Mouse (Mus musculus): Measurements from ENCODE around the gene Bspry. TPM values are rescaled to one million over a fixed set of nuclear protein-coding genes. Genes with fewer than 3 reads are reported as not detected.

Gene Bspry
- polyA plus RNA-seq, 1 experiment from 2014 or later, result 43.8 TPM

- 32% methylated on average over 2 of the region's 2 CpGs for WGBS
- ATAC-seq (replicated peaks; ENCODE audit: low FRiP score, low TSS enrichment, low read depth), result no peak
- 0 out of 2 replicates have a peak overlapping the region, but pooled peaks have one; percentile 10 for H3K27ac ChIP-seq (ENCODE audit: low read depth)
- H3K36me3 ChIP-seq (ENCODE audit: control insufficient read depth, insufficient read depth, low read length), result peaks cover 29% of the 10 kb centered on the region
- no peak overlapping the region for H3K4me2 ChIP-seq (ENCODE audit: low read length)
- H3K9me3 ChIP-seq (ENCODE audit: control insufficient read depth, low read length), result no peaks in the 10 kb centered on the region
- DNase-seq (ENCODE audit: low spot score), result no peak
- H3K4me3 ChIP-seq (ENCODE audit: low read depth, low read length), result no peak overlapping the region
- peaks cover 28% of the 10 kb centered on the region for H3K4me1 ChIP-seq (replicated peaks; ENCODE audit: control insufficient read depth, insufficient read depth, low read length)
- no peaks in the 10 kb centered on the region for H3K27me3 ChIP-seq (replicated peaks; ENCODE audit: control insufficient read depth, insufficient read depth, low read length)
- H3K9ac ChIP-seq (ENCODE audit: low read length), result no peak overlapping the region
Measured at GRCm38 (mm10) chr4:62516079-62516478, 36.2 kb downstream of the Bspry start.

DNA sequence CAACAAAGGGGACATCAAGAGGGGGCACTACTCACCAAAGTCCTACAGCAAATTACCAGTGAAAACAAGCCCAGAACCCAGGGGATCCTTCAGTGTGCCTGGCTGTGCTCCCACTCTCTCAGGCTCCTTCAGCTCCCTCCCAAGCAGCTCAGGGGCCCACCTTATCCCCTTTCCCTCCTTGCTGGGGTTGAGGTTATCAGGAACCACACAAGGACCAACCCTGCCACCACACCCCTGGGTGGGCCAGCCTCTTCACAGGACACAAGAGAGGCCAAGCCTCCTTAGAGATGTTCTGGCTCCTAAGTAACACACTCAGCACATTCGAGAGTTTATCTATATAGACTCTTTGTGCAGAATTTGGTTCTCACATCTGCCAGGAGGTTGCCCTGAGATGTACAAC lies 36.7 kb downstream of the Bspry start:
- Histone ChIP-seq H3K4me3 (ENCODE audit: low read depth, low read length) (no peak overlapping the region), H3K27ac (ENCODE audit: low read depth) (0 out of 2 replicates have a peak overlapping the region, but pooled peaks have one; percentile 10), H3K9me3 (ENCODE audit: control insufficient read depth, low read length) (no peaks in the 10 kb centered on the region), H3K4me2 (ENCODE audit: low read length) (peak overlapping the region; percentile 25; the same call in 1 of the 2 replicates), H3K27me3 (replicated peaks; ENCODE audit: control insufficient read depth, insufficient read depth, low read length) (no peaks in the 10 kb centered on the region), H3K9ac (ENCODE audit: low read length) (no peak overlapping the region), H3K4me1 (replicated peaks; ENCODE audit: control insufficient read depth, insufficient read depth, low read length) (peaks cover 28% of the 10 kb centered on the region), H3K36me3 (ENCODE audit: control insufficient read depth, insufficient read depth, low read length) (peaks cover 24% of the 10 kb centered on the region)
- DNase-seq (ENCODE audit: low spot score), result no peak
- ATAC-seq (replicated peaks; ENCODE audit: low FRiP score, low TSS enrichment, low read depth), result no peak
- WGBS, result 71% methylated on average over 1 of the region's 1 CpGs

DNA sequence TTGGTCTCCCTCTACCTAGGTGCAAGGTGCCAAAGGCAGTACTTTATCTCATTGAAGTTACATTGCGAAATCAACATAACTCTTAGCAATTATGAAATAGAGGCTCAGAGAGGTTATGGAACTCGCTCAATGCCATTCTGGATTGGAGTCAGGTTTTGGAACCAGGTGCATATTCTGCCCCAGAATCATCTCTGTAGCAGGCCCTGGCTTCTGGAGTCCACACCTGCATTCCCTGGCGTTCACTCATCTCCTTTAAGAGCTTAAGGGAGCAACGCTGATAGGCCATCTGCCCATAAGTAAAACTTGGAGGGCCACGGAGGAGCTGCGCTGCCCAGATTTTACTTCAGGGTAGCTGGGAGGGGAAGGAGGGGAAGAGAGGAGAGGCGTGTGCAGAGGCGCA lies 37.2 kb downstream of the Bspry start:
- H3K4me2 ChIP-seq (ENCODE audit: low read length), result peak overlapping the region; percentile 4; the same call in 1 of the 2 replicates
- peaks cover 20% of the 10 kb centered on the region for H3K36me3 ChIP-seq (ENCODE audit: control insufficient read depth, insufficient read depth, low read length)
- no peak overlapping the region for H3K9ac ChIP-seq (ENCODE audit: low read length)
- peak overlapping the region; percentile 1; the same call in 1 of the 2 replicates for H3K27ac ChIP-seq (ENCODE audit: low read depth)
- H3K9me3 ChIP-seq (ENCODE audit: control insufficient read depth, low read length), result no peaks in the 10 kb centered on the region
- no peak for ATAC-seq (replicated peaks; ENCODE audit: low FRiP score, low TSS enrichment, low read depth)
- H3K4me1 ChIP-seq (replicated peaks; ENCODE audit: control insufficient read depth, insufficient read depth, low read length), result peaks cover 28% of the 10 kb centered on the region
- H3K4me3 ChIP-seq (ENCODE audit: low read depth, low read length), result no peak overlapping the region
- no peak for DNase-seq (ENCODE audit: low spot score)
- 78% methylated on average over 8 of the region's 8 CpGs for WGBS
- no peaks in the 10 kb centered on the region for H3K27me3 ChIP-seq (replicated peaks; ENCODE audit: control insufficient read depth, insufficient read depth, low read length)

DNA sequence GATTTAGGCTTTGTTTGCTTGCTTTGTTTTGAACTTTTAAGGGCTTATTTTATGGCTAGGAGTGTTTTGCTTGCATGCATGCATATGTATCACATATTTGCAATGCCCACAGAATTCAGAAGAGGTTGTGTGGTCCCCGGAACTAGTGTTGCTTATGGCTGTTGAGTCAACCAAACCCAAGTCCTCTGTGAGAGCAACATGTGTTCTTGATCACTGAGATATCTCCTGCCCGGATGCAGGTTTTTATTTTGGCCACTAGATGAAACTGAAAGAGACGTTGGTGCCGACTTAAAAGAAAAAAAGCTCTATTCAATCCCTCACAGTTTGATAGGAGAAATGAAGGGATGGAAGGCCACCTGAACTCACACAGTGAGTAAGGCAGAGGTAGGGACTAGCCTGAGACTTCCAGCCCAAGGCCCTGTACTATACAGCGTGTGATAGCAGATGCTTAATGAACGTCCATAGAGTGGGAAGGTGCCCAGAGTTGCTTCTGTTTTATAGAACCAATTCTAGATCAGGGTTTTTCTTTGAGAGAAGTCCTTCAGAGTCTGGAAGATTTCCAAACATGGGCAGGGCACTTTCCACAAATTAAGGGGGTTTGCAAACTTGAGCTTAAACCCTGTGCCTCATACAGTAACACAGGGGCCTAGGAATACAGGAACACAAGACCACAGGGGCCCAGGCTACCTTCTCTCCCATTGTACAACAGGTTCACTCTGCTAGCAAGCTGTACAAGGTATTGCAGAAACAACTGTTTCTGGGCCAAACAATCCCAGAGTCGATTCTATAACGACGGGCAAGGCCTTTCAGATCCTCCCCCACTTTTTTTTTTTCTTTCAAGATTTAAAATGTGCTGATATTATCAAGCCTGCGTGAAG lies 37.9 kb downstream of the Bspry start:
- H3K9ac ChIP-seq (ENCODE audit: low read length), result peak overlapping the region; percentile 77; the same call in 1 of the 2 replicates
- H3K4me1 ChIP-seq (replicated peaks; ENCODE audit: control insufficient read depth, insufficient read depth, low read length), result peaks cover 28% of the 10 kb centered on the region
- no peak for ATAC-seq (replicated peaks; ENCODE audit: low FRiP score, low TSS enrichment, low read depth)

DNA sequence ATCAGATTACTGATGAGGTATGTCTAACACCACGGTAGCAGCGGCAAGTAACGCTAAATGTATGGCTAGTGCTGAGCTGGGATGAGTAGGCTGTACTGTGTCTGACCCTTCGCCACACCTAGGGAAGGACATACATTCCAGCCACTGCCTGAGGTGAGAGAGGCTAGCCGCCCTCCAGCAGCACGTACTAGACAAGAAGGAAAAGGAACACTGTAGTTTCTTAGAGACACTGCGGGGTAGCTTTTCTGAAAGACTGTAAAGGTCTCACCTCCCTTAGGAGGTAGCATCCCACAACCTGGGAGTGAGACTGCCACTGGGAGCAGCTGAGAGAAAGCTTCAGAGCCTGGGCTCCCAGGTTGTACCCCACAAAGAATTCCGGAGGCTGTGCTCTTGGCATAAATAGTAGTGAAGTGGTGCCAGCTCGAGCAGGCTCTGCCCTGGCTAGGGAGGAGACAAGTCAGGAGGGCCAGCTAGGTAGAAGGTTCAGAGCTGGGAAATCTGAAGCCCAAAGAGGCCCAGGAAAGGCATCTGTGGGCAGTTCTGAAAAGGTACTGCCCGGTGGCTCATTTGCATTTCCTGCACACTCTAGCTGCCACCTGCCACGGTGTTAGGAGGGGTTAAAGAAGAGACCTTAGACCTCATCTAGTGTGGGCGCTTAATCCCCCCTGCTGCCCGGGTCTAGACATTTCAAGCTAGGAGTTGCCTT lies 38.7 kb downstream of the Bspry start:
- peaks cover 18% of the 10 kb centered on the region for H3K36me3 ChIP-seq (ENCODE audit: control insufficient read depth, insufficient read depth, low read length)
- no peaks in the 10 kb centered on the region for H3K27me3 ChIP-seq (replicated peaks; ENCODE audit: control insufficient read depth, insufficient read depth, low read length)
- 43% methylated on average over 13 of the region's 13 CpGs for WGBS
- H3K27ac ChIP-seq (ENCODE audit: low read depth), result peak overlapping the region; percentile 90
- no peak for DNase-seq (ENCODE audit: low spot score)
- H3K4me1 ChIP-seq (replicated peaks; ENCODE audit: control insufficient read depth, insufficient read depth, low read length), result peaks cover 28% of the 10 kb centered on the region
- H3K9me3 ChIP-seq (ENCODE audit: control insufficient read depth, low read length), result no peaks in the 10 kb centered on the region
- H3K9ac ChIP-seq (ENCODE audit: low read length), result peak overlapping the region; percentile 77
- H3K4me2 ChIP-seq (ENCODE audit: low read length), result peak overlapping the region; percentile 78
- no peak; the same call in 1 of the 2 replicates for ATAC-seq (replicated peaks; ENCODE audit: low FRiP score, low TSS enrichment, low read depth)
- peak overlapping the region; percentile 81 for H3K4me3 ChIP-seq (ENCODE audit: low read depth, low read length)

More for the DNA sequence above, 37.9 kb downstream of the Bspry start:
- peak overlapping the region; percentile 90 for H3K27ac ChIP-seq (ENCODE audit: low read depth)
- peaks cover 18% of the 10 kb centered on the region for H3K36me3 ChIP-seq (ENCODE audit: control insufficient read depth, insufficient read depth, low read length)
- no peaks in the 10 kb centered on the region for H3K9me3 ChIP-seq (ENCODE audit: control insufficient read depth, low read length)
- no peak for DNase-seq (ENCODE audit: low spot score)
- no peaks in the 10 kb centered on the region for H3K27me3 ChIP-seq (replicated peaks; ENCODE audit: control insufficient read depth, insufficient read depth, low read length)
- H3K4me3 ChIP-seq (ENCODE audit: low read depth, low read length), result peak overlapping the region; percentile 81
- H3K4me2 ChIP-seq (ENCODE audit: low read length), result peak overlapping the region; percentile 78
- WGBS, result 73% methylated on average over 10 of the region's 10 CpGs

DNA sequence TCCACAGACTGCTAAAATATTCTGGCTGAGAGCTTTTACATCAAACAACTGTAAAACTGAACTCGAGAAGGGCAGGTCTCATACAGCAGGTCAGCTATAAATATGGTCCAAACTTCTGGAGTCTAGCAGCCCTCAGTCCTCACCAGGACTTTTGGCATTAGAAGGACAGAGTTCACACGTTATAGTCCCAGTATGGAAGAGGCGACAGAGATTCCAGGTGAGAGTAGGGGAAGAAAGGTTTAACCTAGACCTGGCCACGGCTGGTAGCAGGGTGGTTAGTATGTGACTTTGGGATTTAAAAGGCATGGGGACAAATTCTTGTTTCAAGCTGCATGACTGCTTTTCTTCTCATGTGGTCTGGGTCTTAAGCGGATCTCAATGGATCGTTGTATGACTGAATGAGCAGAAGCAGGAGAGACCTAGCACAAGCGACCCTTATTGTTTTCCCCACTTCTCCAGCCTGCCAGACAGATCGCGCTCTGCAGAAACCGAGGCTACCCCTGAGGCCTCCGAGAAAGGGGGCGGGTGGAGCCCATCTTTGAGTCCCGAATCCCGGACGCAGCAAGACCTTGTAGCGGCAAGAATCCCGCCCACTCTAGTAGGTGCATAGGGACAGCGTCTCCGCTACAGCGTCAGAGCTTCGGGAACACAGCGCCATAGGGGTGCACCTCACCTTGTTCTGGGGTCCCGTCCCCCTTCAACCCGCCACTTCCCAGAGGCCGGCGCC lies 39.4 kb downstream of the Bspry start:
- peak overlapping the region; percentile 77 for H3K9ac ChIP-seq (ENCODE audit: low read length)
- H3K27ac ChIP-seq (ENCODE audit: low read depth), result peak overlapping the region; percentile 90
- ATAC-seq (replicated peaks; ENCODE audit: low FRiP score, low TSS enrichment, low read depth) (peak; percentile 78), DNase-seq (ENCODE audit: low spot score) (no peak)
- H3K4me3 ChIP-seq (ENCODE audit: low read depth, low read length), result peak overlapping the region; percentile 81
- no peaks in the 10 kb centered on the region for H3K27me3 ChIP-seq (replicated peaks; ENCODE audit: control insufficient read depth, insufficient read depth, low read length)
- 1% methylated on average over 26 of the region's 26 CpGs for WGBS
- H3K4me1 ChIP-seq (replicated peaks; ENCODE audit: control insufficient read depth, insufficient read depth, low read length), result peaks cover 35% of the 10 kb centered on the region
- H3K36me3 ChIP-seq (ENCODE audit: control insufficient read depth, insufficient read depth, low read length), result peaks cover 17% of the 10 kb centered on the region
- no peaks in the 10 kb centered on the region for H3K9me3 ChIP-seq (ENCODE audit: control insufficient read depth, low read length)
- H3K4me2 ChIP-seq (ENCODE audit: low read length), result peak overlapping the region; percentile 78

DNA sequence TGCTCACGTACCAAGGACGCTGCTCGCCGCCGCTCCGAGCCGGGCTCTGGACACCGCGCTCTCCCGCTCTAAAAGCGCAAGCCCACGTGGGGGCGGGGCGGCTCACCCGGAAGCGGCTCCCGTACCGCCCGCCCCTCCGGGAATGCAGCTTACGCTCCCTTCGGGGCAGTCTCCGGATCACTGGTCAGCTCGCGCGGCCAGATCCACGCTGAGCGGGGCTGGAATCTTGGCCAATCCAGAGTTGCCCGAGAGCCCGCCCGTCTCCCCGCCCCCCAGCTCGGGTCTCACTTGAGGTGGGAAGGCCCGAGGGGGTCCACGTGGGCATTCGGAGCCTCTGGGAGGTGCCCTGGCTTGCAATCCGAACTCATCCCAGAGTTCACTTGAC lies 40.0 kb downstream of the Bspry start, which contains the start of gene Alad:
Gene Alad (minus strand): TSS at position 70 of the 385 bp plus-strand sequence.
- DNase-seq (ENCODE audit: low spot score) (peak; percentile 92), ATAC-seq (replicated peaks; ENCODE audit: low FRiP score, low TSS enrichment, low read depth) (peak; percentile 85)
- Histone ChIP-seq H3K27ac (ENCODE audit: low read depth) (peak within 1 kb of the TSS; percentile 90), H3K27me3 (replicated peaks; ENCODE audit: control insufficient read depth, insufficient read depth, low read length) (no peaks in the 10 kb centered on the region), H3K9ac (ENCODE audit: low read length) (peak within 1 kb of the TSS; percentile 77), H3K4me1 (replicated peaks; ENCODE audit: control insufficient read depth, insufficient read depth, low read length) (peaks cover 35% of the 10 kb centered on the region), H3K4me2 (ENCODE audit: low read length) (peak within 1 kb of the TSS; percentile 78), H3K9me3 (ENCODE audit: control insufficient read depth, low read length) (no peaks in the 10 kb centered on the region), H3K4me3 (ENCODE audit: low read depth, low read length) (peak within 1 kb of the TSS; percentile 81), H3K36me3 (ENCODE audit: control insufficient read depth, insufficient read depth, low read length) (peaks cover 17% of the 10 kb centered on the region)
- 0% methylated on average over 33 of the region's 37 CpGs for WGBS

- Histone ChIP-seq H3K9me3 (ENCODE audit: control insufficient read depth, low read length) (no peaks in the 10 kb centered on the region), H3K4me1 (replicated peaks; ENCODE audit: control insufficient read depth, insufficient read depth, low read length) (peaks cover 32% of the 10 kb centered on the region), H3K4me2 (ENCODE audit: low read length) (peak overlapping the region; percentile 78; the same call in 1 of the 2 replicates), H3K4me3 (ENCODE audit: low read depth, low read length) (no peak overlapping the region), H3K27me3 (replicated peaks; ENCODE audit: control insufficient read depth, insufficient read depth, low read length) (no peaks in the 10 kb centered on the region), H3K9ac (ENCODE audit: low read length) (no peak overlapping the region), H3K36me3 (ENCODE audit: control insufficient read depth, insufficient read depth, low read length) (peaks cover 17% of the 10 kb centered on the region), H3K27ac (ENCODE audit: low read depth) (no peak overlapping the region)
- no peak for ATAC-seq (replicated peaks; ENCODE audit: low FRiP score, low TSS enrichment, low read depth)
- DNase-seq (ENCODE audit: low spot score), result no peak
- 69% methylated on average over 2 of the region's 2 CpGs for WGBS
Measured at GRCm38 (mm10) chr4:62520892-62521400, 41.1 kb downstream of the Bspry start.

Measured in intestine, embryonic 14.5 days (tissue).